Mouse (Mus musculus): Measurements from ENCODE around the gene Trim23. TPM values are rescaled to one million over a fixed set of nuclear protein-coding genes. Genes with fewer than 3 reads are reported as not detected.

Gene Trim23
- total RNA-seq, 1 experiment from 2014 or later: 22.5 TPM

DNA sequence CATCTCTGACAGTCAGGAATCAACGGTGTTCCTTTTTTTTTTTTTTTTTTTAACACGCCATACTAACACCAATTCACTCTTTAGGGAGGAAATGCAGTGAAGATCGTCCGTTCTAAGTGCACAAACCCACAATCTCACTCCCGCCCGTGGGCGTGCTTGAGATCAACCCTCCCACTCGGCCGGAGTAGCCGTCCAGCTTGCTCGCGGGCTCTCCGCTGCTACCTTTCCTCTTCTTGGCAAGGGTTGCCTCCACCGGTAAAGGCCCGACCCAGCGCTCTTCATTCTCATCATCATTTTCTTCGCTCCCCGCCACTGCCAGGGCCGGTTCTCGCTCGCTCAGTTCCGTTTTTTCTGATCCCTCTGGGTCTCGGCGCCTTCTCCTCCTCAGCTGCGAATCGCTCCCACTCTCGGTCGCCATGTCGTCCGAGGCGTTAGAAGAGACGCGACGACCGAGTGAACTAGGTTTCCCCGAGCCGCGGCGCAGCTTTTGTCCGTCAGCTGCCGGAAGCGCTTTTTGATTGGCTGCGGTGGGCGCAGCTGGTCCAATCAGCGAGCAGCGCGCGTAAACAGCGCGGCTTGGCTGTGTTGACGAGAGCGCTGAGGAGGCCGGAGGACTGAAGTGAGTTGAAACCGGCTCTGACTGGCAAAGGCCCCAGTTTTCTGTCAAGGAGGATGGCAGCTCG is 49.9 kb downstream of the Trim23 start, which contains the start of the genes Cenpk and Ppwd1:
Gene Cenpk (plus strand): TSS at position 228 of the 683 bp plus-strand sequence.
Gene Ppwd1 (minus strand): TSS at position 460 of the 683 bp plus-strand sequence.
- ATAC-seq (replicated peaks; ENCODE audit: insufficient number of reproducible peaks, low FRiP score, low TSS enrichment, poor library complexity, severe bottlenecking): peak; percentile 99

DNA sequence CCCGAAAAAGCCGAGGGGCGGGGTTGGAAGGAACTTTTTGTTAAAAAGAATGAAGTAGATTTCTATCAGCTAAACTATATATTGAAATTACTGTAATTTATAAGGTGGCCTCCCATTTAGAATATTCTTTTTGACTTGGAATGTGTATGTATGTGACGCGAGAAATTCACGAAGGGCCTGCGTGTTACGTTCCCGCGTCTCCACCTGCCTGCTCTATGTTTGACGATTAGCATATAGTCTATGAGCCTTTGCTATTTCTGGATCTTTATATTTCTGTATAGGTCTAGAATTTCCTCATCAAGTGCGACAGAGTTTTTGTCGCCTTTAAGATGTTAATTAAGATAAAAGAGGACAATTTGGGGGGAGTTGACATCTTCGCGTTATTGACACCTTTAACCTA is 50.6 kb downstream of the Trim23 start:
- ATAC-seq (replicated peaks; ENCODE audit: insufficient number of reproducible peaks, low FRiP score, low TSS enrichment, poor library complexity, severe bottlenecking): no peak

Other genes with a start within 250 kb of the Trim23 start
- gene Nln, start 69.2 kb upstream of the Trim23 start, total RNA-seq (2017): 31.8 to 84.6 TPM (median 55.0 TPM) in 3 replicates
- 0.87 to 2.1 TPM (median 1.2 TPM) in 3 replicates for gene Sgtb, start 69.1 kb upstream of the Trim23 start, total RNA-seq (2017)
- gene Trappc13, start 328 bp upstream of the Trim23 start, total RNA-seq (2017): 32.2 to 45.7 TPM (median 37.3 TPM) in 3 replicates
- gene Cenpk, start 49.8 kb downstream of the Trim23 start, total RNA-seq (2017): 10.9 to 20.7 TPM (median 17.3 TPM) in 3 replicates
- 26.5 to 44.2 TPM (median 29.4 TPM) in 3 replicates for gene Ppwd1, start 50.0 kb downstream of the Trim23 start, total RNA-seq (2017)
- gene Adamts6, start 109.0 kb downstream of the Trim23 start, total RNA-seq (2017): 7.8 to 25.3 TPM (median 18.7 TPM) in 3 replicates

Data from monocyte, adult 5-6 weeks (primary cell).